11 mouse cellular contexts compared by ENCODE assay signal in the genomic region with DNA sequence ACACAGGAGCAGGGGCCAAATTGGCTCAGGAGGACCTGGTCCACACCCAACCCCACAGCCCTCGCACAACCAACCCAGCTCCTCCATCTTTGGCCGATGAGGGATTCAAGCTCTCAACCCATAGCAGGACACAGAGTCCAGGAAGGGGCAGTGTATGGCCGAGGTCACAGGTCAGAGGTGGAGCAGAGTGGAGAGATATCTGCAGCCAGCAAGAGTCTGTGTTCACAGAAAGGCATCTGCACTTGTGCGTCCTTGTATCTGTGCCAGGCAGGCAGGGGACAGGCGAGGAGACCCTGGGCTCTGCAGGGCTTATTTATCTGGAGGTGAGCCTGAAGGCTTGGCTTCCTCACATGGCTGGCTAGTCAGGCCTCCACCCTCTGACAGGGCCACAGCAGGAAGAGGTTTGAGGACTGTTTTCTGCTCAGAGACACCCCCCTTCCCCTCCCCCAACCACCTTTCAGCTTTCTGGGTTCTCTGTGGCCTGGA. TPM values are rescaled to one million over a fixed set of nuclear protein-coding genes. Genes with fewer than 3 reads are reported as not detected.
A peak's percentile ranks its signal among the peaks of the same experiment; 100 is the strongest.
DNase-seq lines count a peak whose midpoint lies in the region; ATAC-seq and TF ChIP-seq lines count a peak whose summit lies in the region.
"Had no signal": no experiment of that assay in that cellular context is flagged by ENCODE, and none has a peak within 500 bp of the region (broad histone marks: within the 10 kb centered on the region; RNA-seq: fewer than 3 reads in every experiment).

No protein-coding gene starts in this region.

- no peak for TF ChIP-seq CTCF in layer of hippocampus, adult 2 months (conservative IDR thresholded peaks at IDR 0.05)

- H3K27ac ChIP-seq in hindbrain, embryonic 10.5 days: peak overlapping the region; percentile 74
- H3K27ac ChIP-seq in hindbrain, embryonic 14.5 days: no peak overlapping the region
- H3K27ac ChIP-seq in limb, embryonic 10.5 days: 0 out of 2 replicates have a peak overlapping the region, but pooled peaks have one; percentile 6
- no peak overlapping the region for H3K27ac ChIP-seq in layer of hippocampus, adult 2 months
- H3K27ac ChIP-seq: midbrain, embryonic 15.5 days had no signal

- H3K9ac ChIP-seq in hindbrain, embryonic 14.5 days: no peak overlapping the region
- H3K9ac ChIP-seq: midbrain, embryonic 15.5 days had no signal

- 56% methylated on average over 5 of the region's 5 CpGs for WGBS in hindbrain, embryonic 10.5 days
- 57% methylated on average over 5 of the region's 5 CpGs for WGBS in hindbrain, embryonic 14.5 days
- 62% methylated on average over 5 of the region's 5 CpGs for WGBS in limb, embryonic 10.5 days

- ATAC-seq in hindbrain, embryonic 14.5 days (ENCODE audit: low FRiP score): no peak
- ATAC-seq in CD4-positive, CD25-positive, alpha-beta regulatory T cell, adult 4 months: peak; percentile 88
- no peak for ATAC-seq in megakaryocyte-erythroid progenitor cell, adult 5-6 weeks (replicated peaks; ENCODE audit: low FRiP score, low TSS enrichment, poor library complexity, severe bottlenecking)
- ATAC-seq: midbrain, embryonic 15.5 days had no signal

- H3K27me3 ChIP-seq in hindbrain, embryonic 10.5 days (ENCODE audit: insufficient read depth, poor library complexity, severe bottlenecking): peaks cover 9% of the 10 kb centered on the region; the same call in 1 of the 2 replicates
- no peaks in the 10 kb centered on the region for H3K27me3 ChIP-seq in hindbrain, embryonic 14.5 days (ENCODE audit: control insufficient read depth, insufficient read depth, low read length)
- 0 out of 2 replicates have a peak, but pooled peaks cover 4% of the 10 kb centered on the region for H3K27me3 ChIP-seq in limb, embryonic 10.5 days (ENCODE audit: low read depth, poor library complexity, severe bottlenecking)
- H3K27me3 ChIP-seq: midbrain, embryonic 15.5 days had no signal

- no peak overlapping the region for H3K4me3 ChIP-seq in hindbrain, embryonic 10.5 days
- H3K4me3 ChIP-seq in hindbrain, embryonic 14.5 days (replicated peaks; ENCODE audit: low read length): no peak overlapping the region
- H3K4me3 ChIP-seq in limb, embryonic 10.5 days: no peak overlapping the region
- H3K4me3 ChIP-seq in layer of hippocampus, adult 2 months: no peak overlapping the region
- H3K4me3 ChIP-seq: erythroblast, embryonic 14.5 days; midbrain, embryonic 15.5 days had no signal

- no peak for DNase-seq in hindbrain, embryonic 10.5 days (ENCODE audit: low spot score)
- DNase-seq in hindbrain, embryonic 14.5 days (ENCODE audit: low spot score): no peak
- peak; percentile 72 to 80 for DNase-seq in heart, adult 9 months (ENCODE audit: low spot score in 2 of 2)
- no peak for DNase-seq in limb, embryonic 10.5 days (ENCODE audit: low spot score)
- DNase-seq in frontal cortex, postnatal 36 days (ENCODE audit: low spot score in 2 of 2): no peak
- DNase-seq in layer of hippocampus, adult 2 months (ENCODE audit: low spot score in 2 of 2): no peak

- no peak overlapping the region for H3K4me2 ChIP-seq in hindbrain, embryonic 14.5 days (replicated peaks)
- H3K4me2 ChIP-seq: midbrain, embryonic 15.5 days had no signal

- H3K4me1 ChIP-seq in hindbrain, embryonic 10.5 days (replicated peaks): peaks cover 48% of the 10 kb centered on the region
- H3K4me1 ChIP-seq in hindbrain, embryonic 14.5 days (replicated peaks; ENCODE audit: control insufficient read depth, insufficient read depth, low read length): peaks cover 15% of the 10 kb centered on the region; the same call in 1 of the 2 replicates
- peaks cover 27% of the 10 kb centered on the region for H3K4me1 ChIP-seq in limb, embryonic 10.5 days

- no peaks in the 10 kb centered on the region for H3K36me3 ChIP-seq in hindbrain, embryonic 10.5 days
- no peaks in the 10 kb centered on the region for H3K36me3 ChIP-seq in hindbrain, embryonic 14.5 days (replicated peaks; ENCODE audit: control insufficient read depth, insufficient read depth)
- H3K36me3 ChIP-seq in limb, embryonic 10.5 days: no peaks in the 10 kb centered on the region
- H3K36me3 ChIP-seq: midbrain, embryonic 15.5 days had no signal

- H3K9me3 ChIP-seq in hindbrain, embryonic 10.5 days: no peaks in the 10 kb centered on the region
- H3K9me3 ChIP-seq in hindbrain, embryonic 14.5 days (ENCODE audit: control insufficient read depth, low read length): no peaks in the 10 kb centered on the region
- H3K9me3 ChIP-seq in limb, embryonic 10.5 days (replicated peaks): no peaks in the 10 kb centered on the region
- H3K9me3 ChIP-seq: midbrain, embryonic 15.5 days had no signal

RNA-seq across cellular contexts. Expression of a gene that starts 10.6 kb away (rescaled TPM):
- not detected in 2 replicates for polyA plus RNA-seq in hindbrain, embryonic 10.5 days (2016; fragmentation: Nextera tagmentation; extraction: Ambion mirVana)
- polyA plus RNA-seq in hindbrain, embryonic 14.5 days (2014; fragmentation: Nextera tagmentation; extraction: Ambion mirVana): 0.61 TPM in 1 of 2 replicates, not detected in the other
- polyA plus RNA-seq in CD4-positive, CD25-positive, alpha-beta regulatory T cell, adult 4 months (2017; shearing (Covaris generic)): 1 to 10 TPM; 1.5 to 3.8 TPM
- polyA plus RNA-seq in limb, embryonic 10.5 days (2016; fragmentation: Nextera tagmentation; extraction: Ambion mirVana): not detected in 2 replicates
- not detected in 2 replicates for total RNA-seq in megakaryocyte-erythroid progenitor cell, adult 5-6 weeks (2014; fragmentation: Nextera tagmentation)
- not detected in 2 replicates for total RNA-seq in megakaryocyte-erythroid progenitor cell, adult 5-6 weeks (2017)
- not detected for total RNA-seq in layer of hippocampus, adult 2 months (2021)
- total RNA-seq: layer of hippocampus, postnatal 10 days had no signal
- polyA plus RNA-seq: midbrain, embryonic 15.5 days had no signal

RNA-seq across cellular contexts. Expression of a gene that starts 31.7 kb away (rescaled TPM):
- polyA plus RNA-seq in hindbrain, embryonic 10.5 days (2016; fragmentation: Nextera tagmentation; extraction: Ambion mirVana): 40.9 and 51.2 TPM in 2 replicates
- 25.7 and 30.1 TPM in 2 replicates for polyA plus RNA-seq in hindbrain, embryonic 14.5 days (2014; fragmentation: Nextera tagmentation; extraction: Ambion mirVana)
- polyA plus RNA-seq in CD4-positive, CD25-positive, alpha-beta regulatory T cell, adult 4 months (2017; shearing (Covaris generic)): 10 to 100 TPM; 24.2 to 26.2 TPM
- 4.3 and 5.8 TPM in 2 replicates for polyA plus RNA-seq in limb, embryonic 10.5 days (2016; fragmentation: Nextera tagmentation; extraction: Ambion mirVana)
- total RNA-seq in megakaryocyte-erythroid progenitor cell, adult 5-6 weeks (2014; fragmentation: Nextera tagmentation): 17.6 and 38.9 TPM in 2 replicates
- total RNA-seq in megakaryocyte-erythroid progenitor cell, adult 5-6 weeks (2017): 21.3 and 22.9 TPM in 2 replicates
- total RNA-seq in layer of hippocampus, adult 2 months (2021): 10 to 100 TPM; 23.9 to 24.8 TPM

Comparison
In these comparisons a context has a peak if more than half of its experiments do, and no peak if none do; other contexts are left out.
1. H3K27ac ChIP-seq: peak in hindbrain, embryonic 10.5 days (single experiment) and limb, embryonic 10.5 days (single experiment); none in hindbrain, embryonic 14.5 days (single experiment) and layer of hippocampus, adult 2 months (single experiment).
2. DNase-seq: peak in heart, adult 9 months (2 of 2); none in hindbrain, embryonic 10.5 days (single experiment), hindbrain, embryonic 14.5 days (single experiment), limb, embryonic 10.5 days (single experiment), frontal cortex, postnatal 36 days (0 of 2) and layer of hippocampus, adult 2 months (0 of 2).